Mouse (Mus musculus) layer of hippocampus, postnatal 10 days (tissue): ENCODE measurements around the gene Tspan3. TPM values are rescaled to one million over a fixed set of nuclear protein-coding genes. Genes with fewer than 3 reads are reported as not detected.

Experiments used
- DNase-seq, 2 experiments: peaks; one replicate each; pipeline ENCODE4 v3.0.0; 2021; ENCODE audit warnings: low spot score in 2 of 2
- total RNA-seq, 2 experiments: library from RNA; stranded (reverse); gene quantifications; 2 replicates each; pipeline ENCODE4 v1.2.3; 2021

The Tspan3 gene
- total RNA-seq, 2 experiments from 2014 or later, result 334 to 354 TPM

DNA sequence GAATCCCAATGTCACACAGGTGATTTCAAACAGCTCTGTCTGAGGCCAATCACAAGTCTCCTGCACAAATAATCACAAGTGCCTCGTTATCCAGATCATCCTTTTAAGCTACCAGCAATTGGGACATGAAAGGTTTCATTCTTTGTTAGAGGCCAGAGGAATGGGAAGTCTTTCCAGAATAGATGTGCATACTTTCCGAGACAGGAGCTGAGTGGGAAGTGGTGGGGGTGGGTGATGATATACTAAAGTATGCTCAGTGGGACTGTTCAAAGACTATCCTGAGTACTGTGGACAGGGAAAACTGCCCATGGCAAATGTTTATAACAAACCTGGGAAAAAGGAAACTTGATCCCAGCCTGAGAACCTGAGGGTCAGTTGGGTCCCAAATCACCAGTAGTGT, 5.8 kb downstream of the Tspan3 start:
- DNase-seq, result no peak

DNA sequence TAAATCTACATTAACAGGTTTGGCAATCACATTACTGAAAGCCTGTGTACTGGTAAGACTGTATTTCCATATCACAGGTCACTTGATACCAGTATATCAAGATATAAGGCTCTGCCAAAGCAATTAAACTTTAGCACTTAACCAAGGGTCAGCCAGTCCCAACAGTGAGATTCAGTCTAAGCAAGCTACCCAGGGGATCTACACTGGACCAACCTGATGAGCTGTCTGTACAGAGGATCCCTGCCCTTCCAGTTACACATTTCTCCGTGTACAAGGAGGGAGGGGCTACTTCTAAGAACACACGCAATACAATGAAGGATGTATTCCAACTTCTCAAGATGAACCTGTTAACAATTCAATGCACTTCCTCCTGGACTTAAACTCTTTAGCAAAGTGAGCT, 7.2 kb downstream of the Tspan3 start:
- DNase-seq, result no peak

DNA sequence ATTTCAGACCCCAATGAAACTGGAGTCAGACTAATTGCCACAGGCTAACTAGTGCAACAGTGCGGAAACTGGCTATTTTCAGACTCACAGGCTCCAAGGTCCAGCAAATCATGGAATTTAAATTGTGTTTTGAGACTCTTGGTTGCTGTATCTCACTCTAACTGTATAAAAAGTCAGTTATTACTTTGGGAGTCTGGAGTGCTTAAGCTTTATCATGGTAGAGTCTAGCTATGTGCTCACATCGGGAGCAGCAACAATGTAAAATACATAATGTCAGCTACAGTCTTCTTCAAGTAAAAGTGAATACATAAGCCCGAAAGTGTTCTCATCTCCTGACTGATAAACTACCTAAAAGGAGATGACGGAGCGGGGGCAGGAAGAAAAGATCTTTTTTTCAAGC, 10.7 kb downstream of the Tspan3 start:
- no peak for DNase-seq

DNA sequence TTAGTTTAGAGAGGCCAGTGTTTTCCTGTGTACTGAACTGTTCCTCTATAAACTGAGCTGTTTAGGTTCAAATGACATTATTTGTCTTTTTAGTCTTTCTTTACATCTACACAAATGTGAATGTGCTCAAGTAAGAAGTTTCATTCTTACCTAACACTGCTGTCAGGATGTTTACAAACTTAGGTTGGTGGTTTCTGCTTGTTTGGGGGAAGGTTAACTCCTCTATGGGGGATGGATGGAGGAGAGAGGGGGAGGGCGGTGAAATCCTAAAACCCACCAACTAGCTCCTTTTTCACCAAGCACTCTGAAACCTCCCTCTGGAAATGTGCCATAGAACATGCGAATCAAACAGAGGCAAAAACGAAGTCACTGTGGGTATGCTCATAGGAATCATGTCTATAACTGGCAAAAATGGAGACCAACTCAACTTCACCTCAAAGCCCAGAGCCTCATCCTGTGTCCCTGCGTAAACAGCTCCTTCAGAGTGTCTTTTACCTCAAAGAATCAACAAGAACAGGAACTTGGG, 12.7 kb downstream of the Tspan3 start:
- DNase-seq, result no peak

DNA sequence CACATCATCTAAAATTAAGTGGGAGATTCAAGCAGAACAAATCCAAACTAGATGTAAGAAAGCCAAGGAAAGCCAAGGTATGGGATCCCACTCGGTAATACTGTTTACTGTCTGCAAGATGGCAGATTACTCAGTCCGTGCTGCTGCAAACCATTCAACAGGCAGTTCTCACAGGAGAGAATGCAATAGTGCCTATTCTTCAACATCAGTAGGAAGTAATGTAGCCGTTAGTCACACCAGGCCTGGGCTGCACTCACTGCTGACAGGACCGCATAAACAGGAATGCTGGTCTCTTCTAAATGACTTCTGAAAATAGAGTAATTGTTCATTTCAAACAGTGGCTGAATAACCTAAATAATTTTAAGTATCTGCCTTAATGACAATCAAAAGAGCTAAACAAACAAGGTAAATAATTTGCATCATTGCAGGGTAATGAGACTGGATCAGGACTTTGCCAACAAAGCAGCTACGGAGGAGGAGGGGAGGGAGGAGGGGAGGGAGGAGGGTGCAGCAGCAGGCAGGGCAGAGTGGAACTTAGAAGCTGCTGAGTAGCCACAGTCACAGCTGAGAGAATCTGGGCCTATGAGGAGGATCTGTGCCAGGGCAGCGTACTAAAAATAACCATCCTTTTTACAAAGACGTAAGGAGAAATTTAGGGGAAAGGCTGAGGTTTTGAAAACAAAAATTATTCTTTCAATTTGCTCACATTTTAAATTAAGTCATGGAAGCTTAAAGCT, 13.4 kb downstream of the Tspan3 start:
- peak in 1 of 2 experiments; percentile 34 for DNase-seq

DNA sequence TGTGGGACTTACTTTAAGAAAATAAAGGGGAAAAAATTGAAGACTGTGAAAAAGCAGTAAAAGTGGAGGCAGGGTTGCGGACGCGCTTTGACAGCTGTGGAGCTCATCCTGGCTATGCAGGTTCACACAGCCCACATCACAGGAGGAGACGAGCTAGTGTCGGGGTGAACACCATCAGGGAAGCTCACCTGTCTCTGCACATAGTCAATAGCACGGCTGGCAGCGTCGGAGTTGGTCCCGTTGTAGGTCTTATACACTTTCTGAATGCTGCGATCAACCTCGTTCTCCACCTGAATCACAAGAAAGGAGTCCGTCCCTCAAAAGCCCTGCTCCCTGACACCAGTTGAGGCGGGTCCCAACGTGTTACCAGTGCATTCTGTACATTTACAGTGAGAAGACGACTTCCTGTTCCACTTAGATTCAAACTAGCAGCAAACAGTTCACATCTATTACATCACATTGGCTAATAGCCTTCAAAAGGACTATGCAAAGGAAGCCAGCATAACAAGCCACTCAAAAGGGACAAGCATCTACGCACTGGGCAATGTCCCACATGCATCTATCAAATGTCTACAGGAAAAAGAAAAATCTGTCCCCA, 18.9 kb downstream of the Tspan3 start:
- DNase-seq, result no peak

DNA sequence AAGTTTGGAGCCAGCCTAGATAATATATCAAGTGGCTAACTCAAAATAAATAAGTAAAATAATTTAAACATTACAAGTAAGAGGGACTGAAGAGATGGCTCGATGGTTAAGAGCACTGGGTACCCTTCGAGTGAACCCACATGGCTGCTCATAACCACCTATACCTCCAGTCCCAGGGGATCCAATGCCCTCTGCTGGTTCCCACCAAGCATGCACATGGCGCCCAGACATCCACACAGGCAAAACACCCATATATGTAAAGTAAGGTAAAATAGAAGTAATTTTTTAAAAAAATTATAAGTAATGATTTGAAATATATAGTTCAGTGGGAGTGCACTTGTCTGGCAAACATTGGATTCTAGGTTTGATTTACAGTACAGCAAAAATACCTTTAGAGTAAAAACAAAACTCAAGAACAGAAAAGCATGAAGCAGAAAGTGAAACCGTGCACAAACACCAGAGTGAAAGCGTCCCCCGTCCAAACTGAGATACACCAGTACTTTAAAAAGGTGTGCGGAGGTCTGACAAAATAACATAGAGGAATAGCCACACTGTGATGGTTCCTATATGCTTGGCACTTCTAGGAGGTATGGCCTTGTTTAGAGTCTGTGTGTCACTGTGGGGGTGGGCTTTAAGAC, 20.8 kb downstream of the Tspan3 start:
- DNase-seq, result no peak

DNA sequence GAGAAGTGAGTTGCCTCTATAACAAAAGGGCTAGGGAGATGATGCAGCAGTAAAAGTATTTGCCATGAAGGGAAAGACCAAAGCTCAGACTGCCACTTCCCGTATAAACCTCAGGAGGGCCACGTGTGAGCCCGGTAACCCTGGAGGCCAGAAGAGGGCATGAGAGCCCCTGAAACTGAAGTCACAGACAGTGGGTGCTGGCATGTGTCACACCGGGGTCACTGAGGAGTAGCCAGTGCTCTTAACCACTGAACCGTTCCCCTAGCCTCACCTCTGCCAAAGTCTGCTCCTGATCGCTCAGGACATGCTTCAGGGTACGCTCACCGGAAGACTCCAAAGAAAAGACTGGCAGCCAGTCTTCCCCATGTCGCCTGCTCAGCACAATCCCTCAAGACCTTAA, 23.5 kb downstream of the Tspan3 start:
- no peak for DNase-seq

DNA sequence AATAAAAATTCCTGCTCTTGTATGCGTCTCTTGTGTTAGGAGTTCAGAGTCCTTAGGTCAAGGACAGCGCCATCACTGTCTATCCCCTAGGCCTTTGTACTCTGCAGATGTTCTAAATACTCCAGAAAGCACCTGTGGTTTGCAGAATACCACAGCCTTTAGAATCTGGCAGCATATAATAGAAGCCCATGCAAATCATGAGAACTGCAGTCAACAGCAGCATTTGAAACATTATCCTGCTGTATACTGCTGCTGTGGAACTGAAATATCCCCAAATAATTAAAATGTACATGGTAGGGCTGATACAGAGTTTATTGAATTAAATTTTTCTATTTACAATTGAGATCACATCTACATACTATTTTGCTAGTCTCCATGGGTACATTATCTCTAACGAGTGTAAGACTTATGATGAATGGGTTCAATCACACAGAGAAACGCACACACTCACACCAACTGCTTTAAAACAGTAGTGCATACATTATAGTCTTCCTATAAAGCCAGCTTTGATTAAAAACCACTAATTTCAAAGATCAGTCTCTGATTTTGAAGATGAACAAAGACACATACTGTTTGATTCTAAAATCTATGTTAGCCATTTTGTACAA, 29.6 kb downstream of the Tspan3 start:
- DNase-seq, result no peak

DNA sequence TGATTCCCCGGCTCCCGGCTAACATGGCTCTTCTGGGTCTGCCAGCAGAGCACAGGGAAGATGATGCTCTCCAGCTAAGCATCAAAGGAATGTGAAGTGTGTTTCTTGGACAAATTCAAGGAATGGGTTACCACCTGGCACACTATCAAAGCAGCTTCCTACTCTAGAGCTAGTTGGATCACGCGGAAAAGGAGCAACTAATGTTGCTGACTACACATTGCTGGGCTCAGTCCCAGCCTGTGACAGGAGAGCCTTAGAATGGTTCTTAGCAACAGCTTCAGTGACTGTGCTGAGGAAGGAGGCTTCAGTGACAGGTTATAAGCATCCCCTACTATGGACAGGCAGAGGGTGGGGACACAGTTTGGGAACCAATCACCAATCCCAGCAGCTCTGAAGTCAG, 30.7 kb downstream of the Tspan3 start:
- no peak for DNase-seq

DNA sequence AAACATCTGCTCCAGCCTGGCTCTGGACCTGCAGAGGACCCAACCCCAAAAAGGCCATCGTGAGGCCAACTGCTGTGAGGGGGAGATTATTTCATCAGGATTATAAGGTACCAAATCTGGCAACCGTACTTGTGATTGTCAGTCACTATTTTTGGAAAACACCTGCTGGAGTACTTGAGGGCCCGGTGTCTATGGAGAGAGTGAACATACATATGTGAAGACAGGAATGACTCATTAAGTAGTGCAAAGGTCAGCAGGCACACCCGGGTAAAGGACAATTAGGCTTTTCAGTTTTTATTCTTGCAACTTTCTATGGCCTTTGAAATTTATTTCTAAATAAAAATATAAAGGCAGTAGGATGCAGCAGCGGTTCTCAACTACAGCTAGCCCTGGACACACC, 31.3 kb downstream of the Tspan3 start:
- DNase-seq, result no peak

DNA sequence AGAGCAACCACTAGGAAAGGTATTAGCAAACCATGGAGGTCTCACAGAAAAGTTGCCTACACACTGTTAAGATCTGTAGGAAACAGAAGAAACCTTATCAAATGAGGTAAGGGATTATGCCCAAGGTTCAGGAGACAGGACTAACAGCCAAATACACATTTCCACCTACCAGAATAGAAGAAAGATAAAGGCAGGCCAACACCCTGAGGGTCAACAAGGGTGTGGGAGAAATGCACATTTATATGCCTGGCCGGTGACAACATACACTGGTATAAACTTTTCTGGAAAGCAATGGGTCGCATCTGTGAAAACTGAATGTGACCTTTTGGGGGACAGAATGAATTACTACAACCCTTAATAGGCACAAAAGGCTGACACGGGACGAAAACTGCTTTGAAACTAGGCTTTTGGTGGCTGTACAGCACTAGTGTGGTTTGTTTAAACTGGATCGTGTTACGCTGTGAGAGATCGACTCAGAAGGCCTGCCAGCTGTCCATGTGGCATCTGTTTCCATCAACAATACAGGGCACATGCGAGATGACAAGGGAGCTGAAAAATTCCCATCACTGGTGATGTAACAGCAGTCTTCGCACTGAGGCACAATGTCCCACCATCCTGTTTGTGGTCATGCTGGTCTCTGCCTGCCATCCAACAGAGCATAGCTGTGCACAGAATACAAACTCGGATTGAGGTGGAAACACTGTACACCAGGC, 33.3 kb downstream of the Tspan3 start:
- no peak for DNase-seq

DNA sequence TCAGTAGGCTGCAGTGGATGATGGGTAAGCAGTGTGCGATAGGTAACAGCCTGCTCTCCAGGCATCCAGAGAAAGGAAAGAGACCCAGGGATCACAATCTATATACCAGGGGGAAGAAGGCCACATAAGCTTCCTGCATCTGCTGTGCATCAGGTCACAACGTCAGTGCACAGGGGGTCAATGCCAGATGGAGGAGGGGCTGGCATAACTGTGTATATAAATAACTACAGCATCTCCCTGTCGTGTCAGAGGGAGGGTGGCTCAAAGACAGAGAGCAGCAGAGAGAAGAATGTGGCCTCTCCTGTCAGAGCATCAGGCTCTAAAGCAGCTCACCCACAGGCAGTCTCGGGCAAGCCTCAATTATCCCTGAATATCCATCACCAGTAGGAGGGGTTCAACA, 34.7 kb downstream of the Tspan3 start:
- DNase-seq, result no peak

DNA sequence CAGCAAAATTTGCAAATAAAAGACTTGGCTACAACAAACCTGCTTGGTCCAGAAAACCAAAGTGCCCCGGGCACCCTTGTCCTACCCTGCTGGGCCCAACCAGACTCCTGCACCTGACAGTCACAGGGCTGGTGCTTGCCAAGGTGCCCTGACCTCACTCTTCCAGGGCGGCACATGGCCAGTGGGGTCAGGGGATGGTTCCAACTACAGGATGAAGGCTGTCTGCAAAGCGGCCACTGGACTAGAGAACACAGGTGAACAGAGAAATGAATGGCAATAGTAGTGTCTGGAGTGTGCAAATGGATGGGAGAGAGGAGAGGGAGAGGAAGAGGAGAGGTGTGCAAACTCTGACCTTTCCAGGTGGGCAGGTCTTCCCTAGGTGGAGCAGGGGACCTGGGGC, 35.3 kb downstream of the Tspan3 start:
- no peak for DNase-seq

DNA sequence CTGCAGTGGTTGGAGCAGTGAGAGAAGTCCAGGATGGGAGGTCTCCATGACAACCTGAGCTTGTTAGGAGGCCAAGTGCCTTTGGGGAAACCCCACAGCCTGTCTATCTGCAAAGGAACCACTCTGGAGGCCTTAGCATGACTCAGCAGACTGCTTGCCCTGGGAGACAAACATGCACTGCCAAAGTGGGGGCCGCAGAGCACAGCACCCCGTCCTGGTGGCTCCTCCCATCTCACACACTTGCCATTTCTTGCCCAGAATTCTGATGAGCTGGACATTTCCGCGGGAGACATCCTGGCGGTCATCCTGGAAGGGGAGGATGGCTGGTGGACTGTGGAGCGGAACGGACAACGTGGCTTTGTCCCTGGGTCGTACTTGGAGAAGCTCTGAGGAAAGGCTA, 36.9 kb downstream of the Tspan3 start:
- no peak for DNase-seq

DNA sequence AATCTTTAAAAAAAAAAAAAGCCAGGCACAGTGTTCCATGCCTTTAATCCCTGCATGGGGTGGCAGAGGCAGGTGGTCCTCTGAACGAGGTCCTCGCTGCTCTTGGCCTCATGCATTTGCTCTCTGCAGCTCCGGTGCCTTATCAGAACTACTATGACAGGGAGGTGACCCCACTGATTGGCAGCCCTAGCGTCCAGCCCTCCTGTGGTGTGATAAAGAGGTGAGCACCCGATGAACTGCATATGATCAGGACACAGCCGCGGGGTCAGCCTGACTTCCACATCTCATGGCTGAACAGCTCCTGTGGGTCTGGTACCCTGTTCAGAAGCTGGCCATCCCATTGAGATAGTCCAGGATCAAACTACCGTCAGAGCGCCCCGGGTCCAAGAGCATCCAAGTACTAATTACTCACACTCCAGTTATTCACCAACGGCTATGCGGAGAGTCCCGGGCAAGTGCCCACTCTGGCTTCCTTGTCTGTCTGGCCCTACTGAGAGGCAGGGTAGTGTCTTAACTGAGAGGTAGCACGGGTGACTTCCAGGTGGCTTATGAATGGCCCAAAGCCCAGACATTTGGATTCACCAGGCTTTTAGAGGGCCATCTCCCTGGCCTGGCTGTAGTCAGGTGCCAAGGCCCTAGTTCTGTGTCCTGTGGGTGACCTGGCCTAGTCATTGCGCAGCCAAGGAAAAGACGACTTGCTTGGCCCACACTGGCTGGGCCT, 38.7 kb downstream of the Tspan3 start:
- no peak for DNase-seq

DNA sequence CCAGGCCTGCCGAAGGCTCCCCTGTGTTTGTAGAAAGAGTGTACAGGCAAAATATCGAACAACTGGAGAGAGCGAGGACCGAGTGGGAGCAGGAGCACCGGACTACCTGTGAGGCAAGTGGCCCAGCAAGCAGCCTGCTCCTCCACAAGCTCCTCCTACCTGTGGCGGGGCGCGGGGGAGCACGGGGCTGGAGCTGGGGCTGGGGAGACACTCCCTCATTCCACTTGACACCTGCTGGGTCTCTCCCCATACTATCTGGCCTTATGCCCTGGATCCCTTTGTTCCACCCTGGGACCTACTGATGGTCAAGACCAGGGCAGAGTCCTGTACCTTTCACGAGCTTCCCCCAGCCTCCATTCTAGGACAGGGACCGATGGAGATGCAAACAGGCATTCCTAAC, 40.7 kb downstream of the Tspan3 start:
- DNase-seq, result no peak

DNA sequence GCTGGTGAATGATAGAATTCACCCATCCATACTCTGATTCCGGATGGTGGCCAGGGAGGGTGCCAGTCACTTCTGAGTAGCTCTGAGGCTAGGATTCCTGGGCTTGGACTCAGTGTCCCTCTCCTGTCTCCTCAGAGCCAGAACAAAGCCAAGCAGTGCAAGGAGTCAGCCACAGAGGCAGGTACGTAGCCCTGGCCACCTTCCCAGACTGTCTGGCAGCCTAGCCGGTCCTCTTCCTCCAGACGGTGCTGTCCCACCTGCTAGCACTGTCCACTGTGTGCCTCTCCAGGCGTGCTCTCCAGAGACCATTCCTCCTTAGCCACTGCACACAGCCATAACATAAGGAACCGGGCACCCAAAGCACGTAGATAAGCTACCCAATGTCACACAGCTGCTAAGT, 41.7 kb downstream of the Tspan3 start:
- DNase-seq, result no peak

DNA sequence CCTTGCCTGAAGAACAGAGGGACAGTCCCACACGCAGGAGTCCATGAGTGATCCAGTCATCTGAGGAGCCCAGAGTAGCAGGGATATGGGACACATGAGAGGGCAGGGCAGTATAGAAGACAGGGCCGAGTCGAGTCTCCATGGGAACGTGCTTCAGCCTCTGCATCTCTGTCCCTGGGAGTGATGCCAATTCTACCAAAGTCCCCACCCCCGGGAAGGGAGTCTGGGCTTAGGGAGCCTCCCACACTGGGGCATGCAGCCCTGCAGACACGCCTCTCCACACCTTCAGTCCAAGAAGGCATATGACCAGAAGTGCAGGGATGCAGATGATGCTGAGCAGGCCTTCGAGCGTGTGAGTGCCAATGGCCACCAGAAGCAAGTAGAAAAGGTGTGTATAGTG, 42.3 kb downstream of the Tspan3 start:
- no peak for DNase-seq

DNA sequence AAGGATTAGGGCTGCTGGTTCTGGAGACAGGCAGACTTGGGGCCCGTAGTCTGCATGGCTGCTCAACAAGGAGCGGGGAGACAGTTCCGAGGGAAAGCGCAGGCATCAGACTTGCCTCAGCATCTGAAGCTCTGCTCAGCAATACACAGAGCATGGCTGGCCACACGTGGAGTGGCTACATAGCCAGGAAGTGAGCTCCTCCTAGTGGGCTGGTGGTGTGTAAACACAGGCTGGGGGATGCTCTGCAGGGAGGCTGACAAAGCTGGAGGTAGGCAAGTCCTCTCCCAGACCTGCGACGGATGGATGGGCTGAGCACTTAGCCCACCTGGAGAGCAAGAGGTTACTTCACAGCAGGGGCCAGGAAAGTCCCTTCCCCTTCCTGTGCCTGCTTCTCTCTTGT, 44.2 kb downstream of the Tspan3 start:
- DNase-seq, result peak; percentile 72 to 74

DNA sequence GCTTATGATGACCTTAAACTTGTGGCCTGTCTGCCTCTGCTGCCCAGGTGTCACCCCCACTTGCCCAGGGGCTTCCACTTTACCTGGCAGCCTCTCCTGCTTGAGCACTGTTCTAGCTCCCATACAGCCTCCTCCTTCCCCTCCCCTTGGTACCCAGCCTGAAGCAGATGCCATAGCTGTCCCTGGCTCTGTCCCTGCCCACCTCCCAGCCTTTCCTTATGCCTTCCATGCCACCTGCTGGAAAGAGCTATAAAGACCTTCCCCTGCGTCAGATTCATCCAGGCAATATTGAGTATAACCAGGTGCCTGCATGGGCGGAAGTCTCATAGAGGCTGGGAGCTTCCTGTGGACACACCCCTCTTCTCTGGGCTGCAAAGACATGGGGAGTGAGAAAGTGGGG, 45.6 kb downstream of the Tspan3 start:
- DNase-seq, result no peak
